In the genomic region with DNA sequence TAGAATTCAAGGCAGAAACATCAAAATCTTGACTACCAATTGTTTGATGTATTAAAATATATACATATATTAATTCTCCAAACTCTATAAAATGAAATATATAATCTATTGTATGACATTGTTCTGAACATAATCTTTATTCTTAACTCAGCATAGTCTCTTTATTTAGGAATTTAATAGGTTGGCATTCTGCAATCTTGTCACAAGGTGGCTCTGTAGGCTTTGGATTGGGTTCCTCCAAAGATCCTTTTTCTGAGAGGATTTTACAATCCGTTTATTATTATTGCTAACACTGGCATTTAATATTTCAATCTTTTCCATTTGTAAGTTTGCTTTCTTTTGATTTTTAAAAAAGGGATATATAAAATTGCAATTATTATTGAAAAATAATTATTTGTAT, we compare ENCODE assay signal across 11 mouse cellular contexts.
DNase-seq lines count a peak whose midpoint lies in the region; ATAC-seq and TF ChIP-seq lines count a peak whose summit lies in the region.
"Had no signal": no experiment of that assay in that cellular context is flagged by ENCODE, and none has a peak within 500 bp of the region (broad histone marks: within the 10 kb centered on the region; RNA-seq: fewer than 3 reads in every experiment).

No protein-coding gene starts in this region.

- ATAC-seq in heart, embryonic 12.5 days (ENCODE audit: insufficient number of reproducible peaks, low FRiP score): no peak
- ATAC-seq in neural tube, embryonic 15.5 days (ENCODE audit: low FRiP score): no peak
- ATAC-seq: midbrain, embryonic 13.5 days had no signal

- H3K4me2 ChIP-seq in heart, embryonic 12.5 days: no peak overlapping the region
- no peak overlapping the region for H3K4me2 ChIP-seq in neural tube, embryonic 15.5 days
- H3K4me2 ChIP-seq: limb, embryonic 12.5 days; midbrain, embryonic 13.5 days had no signal

- H3K4me1 ChIP-seq in heart, adult 2 months (ENCODE audit: control insufficient read depth, insufficient read depth, low read length): no peaks in the 10 kb centered on the region; the same call in 1 of the 2 replicates
- 0 out of 2 replicates have a peak, but pooled peaks cover 3% of the 10 kb centered on the region for H3K4me1 ChIP-seq in heart, embryonic 12.5 days (replicated peaks)
- no peaks in the 10 kb centered on the region for H3K4me1 ChIP-seq in neural tube, embryonic 15.5 days
- H3K4me1 ChIP-seq: limb, embryonic 12.5 days had no signal

- TF ChIP-seq POLR2A in heart, adult 2 months (IDR thresholded peaks at IDR 0.05; ENCODE audit: insufficient read depth, low read depth, low read length): no peak
- no peak for TF ChIP-seq POLR2A in brain, embryonic 14.5 days (IDR thresholded peaks at IDR 0.05; ENCODE audit: borderline replicate concordance, extremely low read depth, insufficient read depth, insufficient read length, poor library complexity, severe bottlenecking)

- intact Hi-C loops in heart, adult 2 months (cut with DNase I): loop anchor here (1.0 kb wide), 1 partner anchor 207 kb away; no protein-coding TSS in a partner anchor

- no peak for TF ChIP-seq EP300 in heart, adult 2 months (IDR thresholded peaks at IDR 0.05; ENCODE audit: insufficient read depth, low read depth, low read length)

- no peaks in the 10 kb centered on the region for H3K27me3 ChIP-seq in heart, adult 2 months (ENCODE audit: control insufficient read depth, insufficient read depth, low read length)
- no peaks in the 10 kb centered on the region for H3K27me3 ChIP-seq in heart, embryonic 12.5 days (replicated peaks)
- H3K27me3 ChIP-seq in neural tube, embryonic 15.5 days (replicated peaks): no peaks in the 10 kb centered on the region
- H3K27me3 ChIP-seq: limb, embryonic 12.5 days; midbrain, embryonic 13.5 days had no signal

- H3K36me3 ChIP-seq in heart, adult 2 months (ENCODE audit: control insufficient read depth, insufficient read depth, low read length): no peaks in the 10 kb centered on the region
- H3K36me3 ChIP-seq in heart, embryonic 12.5 days: peaks cover 14% of the 10 kb centered on the region
- H3K36me3 ChIP-seq in neural tube, embryonic 15.5 days: no peaks in the 10 kb centered on the region

- no peak for DNase-seq in heart, adult 2 months
- peak; percentile 11 for DNase-seq in lung, postnatal 10 days
- DNase-seq in lung, postnatal 4 days: no peak
- peak; percentile 68 for DNase-seq in brain, embryonic 14.5 days (ENCODE audit: low read depth)
- DNase-seq in telencephalon, adult 2 months (ENCODE audit: low read depth, low spot score): peak; percentile 13
- DNase-seq in cerebellum, postnatal 25 days: no peak
- DNase-seq: kidney, postnatal 10 days had no signal

- H3K9me3 ChIP-seq in heart, embryonic 12.5 days (replicated peaks): no peaks in the 10 kb centered on the region
- H3K9me3 ChIP-seq in neural tube, embryonic 15.5 days (replicated peaks): no peaks in the 10 kb centered on the region
- H3K9me3 ChIP-seq: limb, embryonic 12.5 days; midbrain, embryonic 13.5 days had no signal

- peak; percentile 74 for TF ChIP-seq CTCF in heart, adult 2 months (IDR thresholded peaks at IDR 0.05)
- TF ChIP-seq CTCF in brain, embryonic 14.5 days (IDR thresholded peaks at IDR 0.05; ENCODE audit: borderline replicate concordance, extremely low read depth, insufficient read depth, insufficient read length): no peak

- H3K9ac ChIP-seq in heart, adult 2 months (ENCODE audit: low read depth, low read length): no peak overlapping the region
- no peak overlapping the region for H3K9ac ChIP-seq in heart, embryonic 12.5 days
- no peak overlapping the region for H3K9ac ChIP-seq in neural tube, embryonic 15.5 days (replicated peaks)
- H3K9ac ChIP-seq: limb, embryonic 12.5 days; midbrain, embryonic 13.5 days had no signal

- H3K27ac ChIP-seq in heart, adult 2 months: no peak overlapping the region
- no peak overlapping the region for H3K27ac ChIP-seq in heart, embryonic 12.5 days (ENCODE audit: poor library complexity, severe bottlenecking)
- H3K27ac ChIP-seq in neural tube, embryonic 15.5 days (replicated peaks): no peak overlapping the region
- H3K27ac ChIP-seq: limb, embryonic 12.5 days; midbrain, embryonic 13.5 days had no signal

- no peaks in the 10 kb centered on the region for H3K79me2 ChIP-seq in heart, adult 2 months (replicated peaks; ENCODE audit: control insufficient read depth, insufficient read depth, low read length)

- no peak overlapping the region for H3K4me3 ChIP-seq in heart, adult 2 months
- no peak overlapping the region for H3K4me3 ChIP-seq in heart, embryonic 12.5 days
- no peak overlapping the region for H3K4me3 ChIP-seq in neural tube, embryonic 15.5 days (replicated peaks)
- H3K4me3 ChIP-seq: limb, embryonic 12.5 days; midbrain, embryonic 13.5 days had no signal

- WGBS in heart, adult 2 months: 11% methylated on average over 1 of the region's 1 CpGs
- WGBS in heart, embryonic 12.5 days: 31% methylated on average over 1 of the region's 1 CpGs
- WGBS in neural tube, embryonic 15.5 days: 26% methylated on average over 1 of the region's 1 CpGs

Comparison
In these comparisons a context has a peak if more than half of its experiments do, and no peak if none do; other contexts are left out.
1. DNase-seq: peak in lung, postnatal 10 days (single experiment), brain, embryonic 14.5 days (single experiment) and telencephalon, adult 2 months (single experiment); none in heart, adult 2 months (0 of 2), lung, postnatal 4 days (0 of 2) and cerebellum, postnatal 25 days (0 of 2).